Mouse (Mus musculus): ENCODE results near the gene Greb1. TPM values are rescaled to one million over a fixed set of nuclear protein-coding genes. Genes with fewer than 3 reads are reported as not detected.

Gene Greb1
- polyA plus RNA-seq, 1 experiment = not detected

DNA sequence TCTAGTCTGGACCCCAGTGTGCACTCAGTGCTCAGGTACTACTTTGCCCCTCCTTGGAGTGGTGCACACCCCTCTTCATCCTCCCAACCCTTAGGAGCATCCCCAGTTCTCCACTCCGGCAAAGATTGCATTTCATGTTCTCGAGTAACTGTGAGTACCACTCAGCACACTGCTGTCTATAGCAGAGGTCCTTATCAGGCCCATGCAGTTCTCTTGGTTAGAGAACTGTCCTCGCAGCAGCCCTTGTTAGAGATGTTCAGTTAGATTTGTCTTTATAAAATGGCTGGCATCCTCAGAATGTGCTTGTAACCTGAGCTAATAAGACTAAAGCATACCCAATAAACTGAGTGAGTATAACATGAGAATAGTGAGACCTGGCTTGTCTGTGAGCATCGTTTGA lies 16.5 kb upstream of the Greb1 start:
- 73% methylated on average over 4 of the region's 4 CpGs for WGBS
- no peak overlapping the region for H3K4me3 ChIP-seq (replicated peaks; ENCODE audit: control insufficient read depth, low read depth, low read length)
- H3K4me1 ChIP-seq (ENCODE audit: control insufficient read depth, insufficient read depth, low read length) = no peaks in the 10 kb centered on the region
- H3K27ac ChIP-seq (ENCODE audit: control insufficient read depth, insufficient read depth, low read depth, low read length, poor library complexity) = no peak overlapping the region
- no peak for TF ChIP-seq CTCF (IDR thresholded peaks at IDR 0.05; ENCODE audit: control insufficient read depth, insufficient read depth, low read length)
- no peak for TF ChIP-seq POLR2A (IDR thresholded peaks at IDR 0.05; ENCODE audit: borderline replicate concordance, control insufficient read depth, low read depth, low read length)

DNA sequence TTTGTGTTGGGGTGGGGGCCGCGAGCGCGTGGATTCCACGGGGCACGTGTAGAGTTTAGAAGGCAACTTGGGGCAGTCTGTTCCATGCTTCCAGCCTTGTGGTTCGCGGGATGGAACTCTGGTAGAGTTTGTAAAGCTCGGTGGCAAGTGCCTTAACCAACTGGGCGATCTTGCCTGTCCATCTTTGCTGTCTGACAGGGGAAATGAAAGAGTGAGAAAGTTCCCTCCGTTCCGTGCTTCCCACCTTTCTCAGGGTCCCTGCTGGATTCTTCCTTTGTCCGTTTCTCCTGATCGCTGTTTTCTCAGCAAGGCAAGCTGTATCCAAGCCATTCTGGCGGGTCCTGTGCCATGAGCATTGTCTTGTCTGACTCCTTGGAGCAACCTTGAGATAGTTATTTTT lies 10.8 kb upstream of the Greb1 start:
- WGBS = 2% methylated on average over 15 of the region's 15 CpGs
- TF ChIP-seq POLR2A (IDR thresholded peaks at IDR 0.05; ENCODE audit: borderline replicate concordance, control insufficient read depth, low read depth, low read length) = no peak

DNA sequence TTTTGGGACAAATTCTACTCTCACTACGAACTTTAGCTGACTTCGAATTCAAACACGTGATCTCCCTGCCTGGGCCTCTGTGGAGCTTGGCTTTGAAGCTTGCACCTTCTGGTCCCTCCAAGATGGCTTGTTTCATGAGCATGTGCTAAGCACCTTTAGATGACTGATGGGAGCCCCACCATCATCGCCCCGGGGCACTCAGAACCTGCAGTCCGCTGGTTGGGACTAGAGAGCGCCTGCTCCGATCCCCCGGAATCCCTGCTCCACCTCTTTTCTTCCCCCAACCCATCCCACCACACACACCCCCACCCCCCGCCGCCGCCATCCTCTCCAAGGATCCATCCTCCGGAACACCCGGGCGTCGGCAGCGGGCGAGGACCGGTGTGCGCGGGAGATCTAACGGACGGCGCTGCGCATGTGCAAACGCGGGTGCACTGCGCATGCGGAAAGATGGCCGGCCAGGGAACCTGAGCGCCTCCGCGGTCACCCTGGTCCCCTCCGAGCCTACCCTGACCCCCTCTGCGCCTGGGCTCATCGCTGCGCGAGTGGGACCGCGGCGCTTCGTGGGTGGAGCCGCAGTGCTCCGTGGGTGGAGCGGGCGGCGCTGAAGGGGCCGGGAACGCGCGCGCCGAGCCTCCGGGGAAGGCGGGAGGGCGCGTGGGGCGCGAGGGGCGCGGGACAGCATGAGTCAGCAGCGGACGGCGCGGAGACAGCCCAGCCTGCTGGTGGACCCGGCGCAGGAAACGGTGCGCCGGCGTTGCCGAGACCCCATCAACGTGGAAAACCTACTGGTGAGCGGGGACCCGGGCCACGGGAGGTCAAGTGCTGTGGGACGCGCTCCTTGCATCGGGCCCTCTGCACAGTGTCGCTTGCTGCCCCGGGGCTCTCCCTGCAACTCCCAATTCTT lies 10.1 kb upstream of the Greb1 start, which contains the start of gene E2f6:
Gene E2f6 (plus strand): TSS at position 439 of the 907 bp plus-strand sequence.
- no peaks in the 10 kb centered on the region; the same call in 1 of the 2 replicates for H3K4me1 ChIP-seq (ENCODE audit: control insufficient read depth, insufficient read depth, low read length)
- WGBS = 5% methylated on average over 81 of the region's 81 CpGs
- peak within 1 kb of the TSS; percentile 82 for H3K4me3 ChIP-seq (replicated peaks; ENCODE audit: control insufficient read depth, low read depth, low read length)
- TF ChIP-seq CTCF (IDR thresholded peaks at IDR 0.05; ENCODE audit: control insufficient read depth, insufficient read depth, low read length) = no peak
- peak; percentile 56; the same call in 1 of the 2 replicates for TF ChIP-seq POLR2A (IDR thresholded peaks at IDR 0.05; ENCODE audit: borderline replicate concordance, control insufficient read depth, low read depth, low read length)
- H3K27ac ChIP-seq (ENCODE audit: control insufficient read depth, insufficient read depth, low read depth, low read length, poor library complexity) = peak within 1 kb of the TSS; percentile 6; the same call in 1 of the 2 replicates

More for the DNA sequence above, 10.8 kb upstream of the Greb1 start:
- no peaks in the 10 kb centered on the region; the same call in 1 of the 2 replicates for H3K4me1 ChIP-seq (ENCODE audit: control insufficient read depth, insufficient read depth, low read length)
- H3K27ac ChIP-seq (ENCODE audit: control insufficient read depth, insufficient read depth, low read depth, low read length, poor library complexity) = no peak overlapping the region
- peak overlapping the region; percentile 82 for H3K4me3 ChIP-seq (replicated peaks; ENCODE audit: control insufficient read depth, low read depth, low read length)

DNA sequence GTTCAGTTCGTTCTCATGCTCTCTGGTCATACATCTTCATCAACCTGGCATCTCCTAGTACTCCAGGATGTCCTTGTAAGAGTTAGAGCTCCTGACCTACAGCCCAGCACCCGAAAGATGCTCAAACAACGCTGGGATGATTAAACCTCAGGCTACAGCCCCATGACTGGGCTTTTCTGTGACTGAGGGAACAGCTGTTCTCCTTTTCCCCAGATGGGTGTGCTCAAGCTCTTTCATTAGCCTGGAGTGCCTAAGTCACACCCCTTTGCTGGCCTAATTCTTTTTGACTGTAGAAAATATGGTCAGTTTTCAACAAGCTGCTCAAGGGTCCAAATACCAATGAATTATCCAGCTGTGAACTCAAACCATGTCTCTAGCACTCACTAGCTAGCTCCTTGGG lies 7.4 kb upstream of the Greb1 start:
- TF ChIP-seq POLR2A (IDR thresholded peaks at IDR 0.05; ENCODE audit: borderline replicate concordance, control insufficient read depth, low read depth, low read length) (no peak), CTCF (IDR thresholded peaks at IDR 0.05; ENCODE audit: control insufficient read depth, insufficient read depth, low read length) (peak; percentile 26; the same call in 1 of the 2 replicates)
- 30% methylated on average over 3 of the region's 3 CpGs for WGBS
- H3K27ac ChIP-seq (ENCODE audit: control insufficient read depth, insufficient read depth, low read depth, low read length, poor library complexity) = no peak overlapping the region
- no peaks in the 10 kb centered on the region; the same call in 1 of the 2 replicates for H3K4me1 ChIP-seq (ENCODE audit: control insufficient read depth, insufficient read depth, low read length)
- H3K4me3 ChIP-seq (replicated peaks; ENCODE audit: control insufficient read depth, low read depth, low read length) = no peak overlapping the region

DNA sequence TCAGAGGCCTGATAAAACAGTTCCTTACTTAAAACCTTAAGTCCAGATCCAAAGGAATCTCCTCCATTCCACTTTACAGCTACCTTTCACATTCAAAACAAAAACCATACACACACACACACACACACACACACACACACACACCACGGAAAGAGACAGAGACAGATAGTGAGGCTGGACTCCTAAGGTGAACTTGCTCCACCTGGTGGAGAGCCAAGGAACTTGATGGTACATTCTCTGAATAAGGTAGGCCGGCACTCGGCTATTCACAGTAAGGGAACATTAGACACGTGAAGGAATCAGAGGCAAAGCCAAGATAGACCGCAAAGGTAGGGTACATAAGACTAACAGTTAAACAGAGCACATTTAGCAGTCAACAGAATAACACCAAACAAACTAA lies 4.8 kb upstream of the Greb1 start:
- WGBS = 3% methylated on average over 5 of the region's 5 CpGs
- Histone ChIP-seq H3K4me1 (ENCODE audit: control insufficient read depth, insufficient read depth, low read length) (no peaks in the 10 kb centered on the region), H3K27ac (ENCODE audit: control insufficient read depth, insufficient read depth, low read depth, low read length, poor library complexity) (no peak overlapping the region), H3K4me3 (replicated peaks; ENCODE audit: control insufficient read depth, low read depth, low read length) (no peak overlapping the region)
- TF ChIP-seq POLR2A (IDR thresholded peaks at IDR 0.05; ENCODE audit: borderline replicate concordance, control insufficient read depth, low read depth, low read length) (no peak), CTCF (IDR thresholded peaks at IDR 0.05; ENCODE audit: control insufficient read depth, insufficient read depth, low read length) (peak; percentile 67)

DNA sequence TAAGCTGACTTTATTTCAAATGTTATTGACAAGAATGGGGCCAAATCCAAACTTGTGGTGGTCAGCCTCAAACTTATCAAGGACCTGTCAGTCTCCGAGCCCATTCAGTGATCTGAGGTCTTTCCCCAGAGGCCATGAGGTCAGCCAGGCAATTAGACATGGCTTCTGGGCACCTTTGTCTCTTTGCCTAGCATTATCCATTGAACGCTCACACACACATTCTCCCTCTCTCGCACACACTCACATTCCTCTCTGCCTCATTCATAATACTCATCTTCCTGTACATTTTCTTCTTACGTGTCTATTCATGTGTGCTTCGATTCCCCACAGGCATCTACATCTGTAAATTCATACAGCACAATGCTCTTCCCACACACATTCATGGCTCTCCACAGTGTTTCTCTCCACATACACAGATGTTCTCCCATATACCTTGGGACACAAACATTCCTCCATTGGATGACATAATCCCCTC lies 3.3 kb upstream of the Greb1 start:
- TF ChIP-seq POLR2A (IDR thresholded peaks at IDR 0.05; ENCODE audit: borderline replicate concordance, control insufficient read depth, low read depth, low read length) = no peak
- TF ChIP-seq CTCF (IDR thresholded peaks at IDR 0.05; ENCODE audit: control insufficient read depth, insufficient read depth, low read length) = no peak
- Histone ChIP-seq H3K4me1 (ENCODE audit: control insufficient read depth, insufficient read depth, low read length) (no peaks in the 10 kb centered on the region), H3K4me3 (replicated peaks; ENCODE audit: control insufficient read depth, low read depth, low read length) (no peak overlapping the region), H3K27ac (ENCODE audit: control insufficient read depth, insufficient read depth, low read depth, low read length, poor library complexity) (no peak overlapping the region)
- WGBS = 89% methylated on average over 5 of the region's 5 CpGs

DNA sequence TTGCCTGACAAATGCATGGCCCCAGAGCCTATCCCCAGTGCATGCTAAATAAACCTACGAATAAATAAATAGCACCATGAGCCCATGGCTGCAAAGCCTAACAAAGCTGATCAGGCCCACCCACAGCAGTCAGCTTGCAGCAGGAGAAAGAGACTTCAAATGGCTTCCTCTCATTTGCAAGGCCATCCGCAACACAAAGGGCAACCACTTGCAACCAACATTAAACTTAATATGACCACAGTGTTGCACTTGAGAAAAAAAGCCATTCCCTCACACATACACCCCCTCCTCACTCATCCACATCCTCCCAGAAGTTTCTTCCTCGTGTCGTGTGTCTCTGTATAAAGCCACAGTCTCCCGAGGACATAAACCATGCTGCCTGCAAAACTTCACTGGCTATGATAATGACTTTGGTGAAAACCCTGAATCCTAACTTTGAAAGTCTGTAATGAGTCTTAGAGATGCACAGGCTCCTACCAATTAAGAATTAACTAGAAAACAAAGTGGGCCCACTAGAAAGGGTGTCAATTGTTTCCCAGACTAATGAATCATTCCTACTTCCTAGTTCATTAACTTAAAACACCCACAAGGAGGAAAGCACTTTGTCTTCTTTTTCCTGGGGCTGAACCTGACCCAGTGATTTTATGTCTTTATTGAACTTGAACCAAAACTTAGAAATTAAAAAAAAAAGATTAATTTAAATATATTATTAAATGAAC lies 2.7 kb upstream of the Greb1 start:
- WGBS = 54% methylated on average over 5 of the region's 5 CpGs
- Histone ChIP-seq H3K27ac (ENCODE audit: control insufficient read depth, insufficient read depth, low read depth, low read length, poor library complexity) (no peak overlapping the region), H3K4me3 (replicated peaks; ENCODE audit: control insufficient read depth, low read depth, low read length) (no peak overlapping the region), H3K4me1 (ENCODE audit: control insufficient read depth, insufficient read depth, low read length) (no peaks in the 10 kb centered on the region)
- TF ChIP-seq CTCF (IDR thresholded peaks at IDR 0.05; ENCODE audit: control insufficient read depth, insufficient read depth, low read length) (no peak), POLR2A (IDR thresholded peaks at IDR 0.05; ENCODE audit: borderline replicate concordance, control insufficient read depth, low read depth, low read length) (no peak)

DNA sequence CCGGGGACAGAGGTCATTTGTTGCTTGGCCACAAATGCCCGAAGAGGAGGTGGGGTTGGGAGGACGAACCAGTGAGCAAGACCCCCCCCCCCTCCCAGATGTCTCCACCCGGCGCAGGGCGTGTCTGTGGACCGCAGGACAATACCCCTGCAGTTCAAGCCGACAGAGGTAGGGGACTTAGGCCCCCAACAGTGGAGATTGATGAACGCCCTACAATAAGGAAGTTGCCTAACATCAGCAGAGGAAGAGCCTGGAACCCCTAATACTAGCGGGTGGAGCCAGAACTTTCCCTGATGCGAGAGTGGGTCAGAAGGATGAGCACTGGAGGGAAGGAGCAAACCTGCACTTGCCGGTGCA lies 251 bp upstream of the Greb1 start:
- no peak overlapping the region for H3K27ac ChIP-seq (ENCODE audit: control insufficient read depth, insufficient read depth, low read depth, low read length, poor library complexity)
- 1% methylated on average over 12 of the region's 12 CpGs for WGBS
- H3K4me1 ChIP-seq (ENCODE audit: control insufficient read depth, insufficient read depth, low read length) = no peaks in the 10 kb centered on the region
- no peak for TF ChIP-seq CTCF (IDR thresholded peaks at IDR 0.05; ENCODE audit: control insufficient read depth, insufficient read depth, low read length)
- no peak for TF ChIP-seq POLR2A (IDR thresholded peaks at IDR 0.05; ENCODE audit: borderline replicate concordance, control insufficient read depth, low read depth, low read length)
- no peak overlapping the region for H3K4me3 ChIP-seq (replicated peaks; ENCODE audit: control insufficient read depth, low read depth, low read length)

Data from bone marrow, adult 2 months (tissue).